Mouse (Mus musculus) ES-E14 (cell line): Measurements from ENCODE around the gene Dctpp1. TPM values are rescaled to one million over a fixed set of nuclear protein-coding genes. Genes with fewer than 3 reads are reported as not detected.

Experiments used
- DNase-seq: peaks from one replicate; pipeline ENCODE4 v3.0.0-alpha.2; 2013; ENCODE audit warnings: low read depth, low spot score
- H3K27ac ChIP-seq: 2 replicates; pipeline ENCODE4 v1.5.1; 2012; ENCODE audit warnings: low read depth, mild to moderate bottlenecking, low read length, moderate library complexity, mixed read lengths; ENCODE audit not compliant: poor library complexity, insufficient read depth, severe bottlenecking
- H3K36me3 ChIP-seq: 2 replicates; pipeline ENCODE4 v1.6.1; 2012; ENCODE audit warnings: mild to moderate bottlenecking, low read length, moderate library complexity, mixed read lengths; ENCODE audit not compliant: control insufficient read depth, poor library complexity, insufficient read depth, severe bottlenecking
- H3K4me1 ChIP-seq, 2 experiments: fragments of 150-350 bp in 1 of 2; sonication (generic) in 1 of 2; 2 replicates each; pipeline ENCODE4 v1.6.1; 2012; ENCODE audit warnings: low read length in 2 of 2, mild to moderate bottlenecking in 1 of 2, mixed read lengths in 1 of 2; ENCODE audit not compliant: control insufficient read depth in 2 of 2, insufficient read depth in 2 of 2, poor library complexity in 1 of 2
- H3K4me3 ChIP-seq, 2 experiments: fragments of 150-350 bp in 1 of 2; sonication (generic) in 1 of 2; 2 replicates each; pipeline ENCODE4 v1.5.1; 2012; ENCODE audit warnings: low read length in 2 of 2, low read depth in 1 of 2, mild to moderate bottlenecking in 1 of 2, mixed read lengths in 1 of 2; ENCODE audit not compliant: insufficient read depth in 1 of 2, poor library complexity in 1 of 2, severe bottlenecking in 1 of 2
- H3K9ac ChIP-seq: 2 replicates; pipeline ENCODE4 v1.6.1; 2012; ENCODE audit warnings: low read depth, mild to moderate bottlenecking, low read length, mixed read lengths; ENCODE audit not compliant: poor library complexity, insufficient read depth, severe bottlenecking
- H3K9me3 ChIP-seq: fragments of 150-350 bp; sonication (generic); 2 replicates; pipeline ENCODE4 v1.6.1; 2012; ENCODE audit warnings: low read depth, mild to moderate bottlenecking, low read length; ENCODE audit not compliant: control insufficient read depth, insufficient read depth
- CHD2 ChIP-seq: IDR thresholded peaks from 2 replicates; pipeline ENCODE4 v1.6.1; 2014; ENCODE audit warnings: mild to moderate bottlenecking, low read depth, low read length, inconsistent platforms
- HCFC1 ChIP-seq: IDR thresholded peaks from 2 replicates; pipeline ENCODE4 v1.6.1; 2012; ENCODE audit warnings: low read length, inconsistent platforms, borderline replicate concordance; ENCODE audit not compliant: insufficient read depth
- MAFK ChIP-seq: IDR thresholded peaks from 2 replicates; pipeline ENCODE4 v1.6.1; 2014; ENCODE audit warnings: mild to moderate bottlenecking, low read depth, low read length, inconsistent platforms; ENCODE audit not compliant: insufficient read depth
- ZC3H11A ChIP-seq: IDR thresholded peaks from 2 replicates; pipeline ENCODE4 v1.6.1; 2012; ENCODE audit warnings: low read depth, mild to moderate bottlenecking, inconsistent platforms, low read length, borderline replicate concordance
- ZNF384 ChIP-seq: IDR thresholded peaks from 2 replicates; pipeline ENCODE4 v1.6.1; 2012; ENCODE audit warnings: low read depth, low read length, inconsistent platforms
- in situ Hi-C, 2 experiments: fragments of 600-800 bp; cut with MboI; formaldehyde crosslinking; loops; one replicate each; pipeline ENCODE4 v1.15.1; 2025; ENCODE audit warnings: low sequenced_read_pairs in 2 of 2, inconsistent platforms in 1 of 2; ENCODE audit not compliant: unreplicated experiment in 2 of 2
- total RNA-seq: library from RNA; depleted of rRNA; stranded (reverse); fragments of 300-350 nt; gene quantifications from 2 replicates; pipeline ENCODE4 v1.2.3, GENCODE M21; 2012

Gene Dctpp1
- total RNA-seq, 1 experiment: 391 TPM

DNA sequence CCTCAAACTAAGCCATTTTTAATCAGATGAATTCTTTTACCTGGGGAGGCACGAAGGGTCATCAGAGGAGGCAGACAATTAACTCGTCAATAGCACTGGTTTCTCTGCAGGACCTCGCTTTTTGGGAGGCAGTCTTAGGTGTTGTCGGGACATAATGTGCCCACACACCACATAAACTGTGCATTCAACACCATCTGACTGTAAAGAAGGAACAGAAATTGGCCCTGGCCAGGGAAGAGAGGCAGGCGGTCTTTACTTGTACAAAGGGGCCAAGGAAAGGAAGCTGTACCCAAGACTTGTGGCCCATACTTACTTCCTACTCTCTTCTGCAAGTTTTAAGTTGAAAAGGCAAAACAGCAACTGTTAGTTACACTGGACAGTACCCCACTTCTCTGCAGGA lies 4.0 kb downstream of the Dctpp1 start:
- no peak overlapping the region for H3K27ac ChIP-seq
- in situ Hi-C loops: no loop called here
- peaks cover 0 to 3% of the 10 kb centered on the region in 2 experiments; a peak in 1 of 4 replicates for H3K4me1 ChIP-seq
- no peak overlapping the region for H3K4me3 ChIP-seq
- no peaks in the 10 kb centered on the region for H3K9me3 ChIP-seq
- no peak for DNase-seq
- no peak overlapping the region for H3K9ac ChIP-seq
- no peak for TF ChIP-seq ZC3H11A
- no peak for TF ChIP-seq HCFC1
- TF ChIP-seq CHD2: no peak
- TF ChIP-seq MAFK: no peak
- TF ChIP-seq ZNF384: no peak
- peaks cover 27% of the 10 kb centered on the region for H3K36me3 ChIP-seq

GRCm38 (mm10) chr7:127255965-127256364 lies 4.5 kb downstream of the Dctpp1 start:
- H3K27ac ChIP-seq: no peak overlapping the region
- H3K9ac ChIP-seq: no peak overlapping the region
- DNase-seq: no peak
- no peak overlapping the region for H3K4me3 ChIP-seq
- H3K9me3 ChIP-seq: no peaks in the 10 kb centered on the region
- H3K36me3 ChIP-seq: peaks cover 27% of the 10 kb centered on the region
- TF ChIP-seq HCFC1 (no peak), ZC3H11A (no peak), MAFK (no peak), ZNF384 (no peak), CHD2 (no peak)
- H3K4me1 ChIP-seq: peaks cover 0 to 1% of the 10 kb centered on the region in 2 experiments; a peak in 1 of 4 replicates
- in situ Hi-C loops: no loop called here

DNA sequence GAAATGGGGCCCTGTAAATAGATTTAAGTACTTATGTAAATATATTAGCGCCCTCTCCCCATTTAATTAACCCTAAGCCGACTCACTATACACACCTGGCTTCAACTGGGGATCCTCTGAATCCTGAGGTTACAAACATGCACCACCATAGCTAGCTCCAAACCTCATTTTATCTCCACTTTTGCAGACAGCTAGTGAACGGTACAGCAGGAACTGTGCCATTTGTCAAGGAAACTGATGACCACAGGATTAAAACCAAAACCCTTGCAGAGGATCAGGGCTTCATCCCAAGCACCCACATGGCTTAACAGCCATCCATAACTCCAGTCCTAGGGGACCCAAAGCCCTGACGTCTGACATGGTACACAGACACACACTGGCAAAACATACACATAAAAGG lies 5.5 kb downstream of the Dctpp1 start:
- peaks cover 27% of the 10 kb centered on the region for H3K36me3 ChIP-seq
- H3K9ac ChIP-seq: peak overlapping the region; percentile 83; the same call in 1 of the 2 replicates
- peak overlapping the region; percentile 51 to 77 for H3K4me3 ChIP-seq
- in situ Hi-C loops: no loop called here
- H3K4me1 ChIP-seq: no peaks in the 10 kb centered on the region
- TF ChIP-seq MAFK: no peak
- no peak for TF ChIP-seq HCFC1
- no peak for TF ChIP-seq ZNF384
- TF ChIP-seq ZC3H11A: no peak
- TF ChIP-seq CHD2: no peak
- H3K27ac ChIP-seq: no peak overlapping the region; the same call in 1 of the 2 replicates
- no peaks in the 10 kb centered on the region for H3K9me3 ChIP-seq
- no peak for DNase-seq

GRCm38 (mm10) chr7:127253821-127254769 lies 6.4 kb downstream of the Dctpp1 start:
- H3K36me3 ChIP-seq: peaks cover 29% of the 10 kb centered on the region
- TF ChIP-seq ZC3H11A (no peak), HCFC1 (peak; percentile 25; the same call in 1 of the 2 replicates)
- H3K9me3 ChIP-seq: no peaks in the 10 kb centered on the region
- H3K4me3 ChIP-seq: peak overlapping the region; percentile 66 to 77
- no peaks in the 10 kb centered on the region for H3K4me1 ChIP-seq
- in situ Hi-C loops: no loop called here
- DNase-seq: peak; percentile 86
- peak overlapping the region; percentile 71 for H3K27ac ChIP-seq
- peak overlapping the region; percentile 83 for H3K9ac ChIP-seq
